In the genomic region with DNA sequence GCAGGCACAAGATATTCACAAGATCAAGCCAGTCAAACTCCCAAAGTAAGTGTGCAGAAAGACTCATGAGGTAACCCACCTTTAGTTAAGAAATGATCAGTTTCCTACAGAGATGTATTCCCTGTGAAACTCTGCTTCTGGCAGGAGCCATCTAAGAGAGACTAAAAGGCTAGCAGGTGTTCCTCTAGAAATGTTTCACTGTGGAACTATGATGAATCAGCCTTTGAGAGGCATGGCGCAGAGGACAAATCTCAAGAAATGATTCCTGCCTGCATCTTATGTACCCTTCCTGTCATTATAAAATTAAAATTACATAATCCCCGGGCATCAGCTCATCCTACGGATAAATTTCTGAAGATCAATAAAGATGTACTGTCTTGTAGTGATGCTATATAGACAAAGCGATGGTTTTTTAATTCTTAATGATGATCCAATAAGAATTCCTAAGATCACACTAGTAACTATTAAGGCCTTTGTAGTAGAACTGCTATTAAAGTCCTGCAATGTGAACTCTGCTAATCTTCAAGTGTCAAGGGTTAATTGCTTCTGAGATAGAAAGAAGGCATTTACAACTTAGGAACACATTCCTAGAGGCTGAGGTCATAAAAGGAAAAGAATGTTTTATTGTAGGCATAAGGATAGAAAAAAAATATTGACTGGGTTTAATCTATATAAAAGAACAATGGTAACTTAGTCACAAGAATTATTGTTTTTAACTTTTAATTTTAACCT, we compare ENCODE assay signal across 23 mouse cellular contexts.
DNase-seq lines count a peak whose midpoint lies in the region; ATAC-seq and TF ChIP-seq lines count a peak whose summit lies in the region.
"Had no signal": no experiment of that assay in that cellular context is flagged by ENCODE, and none has a peak within 500 bp of the region (broad histone marks: within the 10 kb centered on the region; RNA-seq: fewer than 3 reads in every experiment).

No protein-coding gene starts in this region.

- no peak overlapping the region for H3K4me2 ChIP-seq in intestine, embryonic 15.5 days (replicated peaks)
- H3K4me2 ChIP-seq in intestine, postnatal 0 days (replicated peaks; ENCODE audit: low read depth): no peak overlapping the region
- H3K4me2 ChIP-seq in liver, embryonic 12.5 days: no peak overlapping the region
- H3K4me2 ChIP-seq: embryonic facial prominence, embryonic 12.5 days had no signal

- no peak overlapping the region for H3K27ac ChIP-seq in intestine, embryonic 15.5 days
- H3K27ac ChIP-seq in intestine, postnatal 0 days (ENCODE audit: low read depth, low read length): no peak overlapping the region
- no peak overlapping the region for H3K27ac ChIP-seq in liver, embryonic 12.5 days
- H3K27ac ChIP-seq: embryonic facial prominence, embryonic 12.5 days had no signal

- H3K9me3 ChIP-seq in intestine, embryonic 15.5 days: no peaks in the 10 kb centered on the region
- H3K9me3 ChIP-seq in intestine, postnatal 0 days (ENCODE audit: control insufficient read depth): no peaks in the 10 kb centered on the region
- H3K9me3 ChIP-seq in liver, embryonic 12.5 days (replicated peaks): no peaks in the 10 kb centered on the region
- H3K9me3 ChIP-seq: embryonic facial prominence, embryonic 12.5 days; G1E had no signal

- H3K4me1 ChIP-seq in intestine, embryonic 15.5 days (replicated peaks): no peaks in the 10 kb centered on the region
- no peaks in the 10 kb centered on the region for H3K4me1 ChIP-seq in intestine, postnatal 0 days (replicated peaks; ENCODE audit: control insufficient read depth, insufficient read depth, low read length)
- no peaks in the 10 kb centered on the region for H3K4me1 ChIP-seq in liver, embryonic 12.5 days
- H3K4me1 ChIP-seq: embryonic facial prominence, embryonic 12.5 days had no signal

- DNase-seq in embryo, embryonic 10 days (ENCODE audit: low spot score): peak; percentile 8
- no peak for DNase-seq in embryo, embryonic 10.5 days (ENCODE audit: low spot score)
- DNase-seq in MN1 (ENCODE audit: low spot score): peak; percentile 4
- no peak for DNase-seq in adrenal gland, postnatal 25 days
- no peak for DNase-seq in frontal cortex, postnatal 14 days (ENCODE audit: low spot score in 2 of 2)
- DNase-seq: adrenal gland, adult 2 months; adrenal gland, postnatal 10 days; adrenal gland, postnatal 36 days; B cell, adult 2 months; cerebellum, adult 11-12 months; cerebellum, adult 2 months; cerebellum, adult 9-10 months; cerebellum, postnatal 10 days; cerebellum, postnatal 25 days had no signal

- no peak overlapping the region for H3K9ac ChIP-seq in intestine, embryonic 15.5 days
- no peak overlapping the region for H3K9ac ChIP-seq in intestine, postnatal 0 days (ENCODE audit: low read depth, low read length)
- H3K9ac ChIP-seq in liver, embryonic 12.5 days: no peak overlapping the region
- H3K9ac ChIP-seq: embryonic facial prominence, embryonic 12.5 days had no signal

- 55% methylated on average over 4 of the region's 4 CpGs for WGBS in intestine, embryonic 15.5 days
- WGBS in intestine, postnatal 0 days: 37% methylated on average over 4 of the region's 4 CpGs
- WGBS in liver, embryonic 12.5 days (ENCODE audit: insufficient replicate concordance): 76% methylated on average over 4 of the region's 4 CpGs

- H3K36me3 ChIP-seq in intestine, embryonic 15.5 days: no peaks in the 10 kb centered on the region
- no peaks in the 10 kb centered on the region for H3K36me3 ChIP-seq in intestine, postnatal 0 days (ENCODE audit: control insufficient read depth, insufficient read depth)
- H3K36me3 ChIP-seq in liver, embryonic 12.5 days: no peaks in the 10 kb centered on the region
- H3K36me3 ChIP-seq: embryonic facial prominence, embryonic 12.5 days; G1E had no signal

- no peaks in the 10 kb centered on the region for H3K27me3 ChIP-seq in intestine, embryonic 15.5 days (replicated peaks)
- no peaks in the 10 kb centered on the region for H3K27me3 ChIP-seq in intestine, postnatal 0 days (replicated peaks; ENCODE audit: control insufficient read depth, insufficient read depth, low read length)
- H3K27me3 ChIP-seq in liver, embryonic 12.5 days (replicated peaks): no peaks in the 10 kb centered on the region
- H3K27me3 ChIP-seq: CH12.LX; embryonic facial prominence, embryonic 12.5 days had no signal

- no peak for TF ChIP-seq CTCF in intestine, postnatal 0 days (IDR thresholded peaks at IDR 0.05; ENCODE audit: low read depth)

- no peak overlapping the region for H3K4me3 ChIP-seq in intestine, embryonic 15.5 days (replicated peaks)
- no peak overlapping the region for H3K4me3 ChIP-seq in intestine, postnatal 0 days (ENCODE audit: low read depth, low read length)
- no peak overlapping the region for H3K4me3 ChIP-seq in liver, embryonic 12.5 days
- H3K4me3 ChIP-seq: embryonic facial prominence, embryonic 12.5 days had no signal

- peak; percentile 97 for ATAC-seq in intestine, embryonic 15.5 days
- peak; percentile 93 for ATAC-seq in intestine, postnatal 0 days
- ATAC-seq in liver, embryonic 12.5 days: no peak
- ATAC-seq: CD4-positive, CD25-positive, alpha-beta regulatory T cell, adult 4 months; forebrain, embryonic 14.5 days; forebrain, embryonic 16.5 days had no signal

Comparison
In these comparisons a context has a peak if more than half of its experiments do, and no peak if none do; other contexts are left out.
1. DNase-seq: peak in embryo, embryonic 10 days (single experiment) and MN1 (single experiment); none in embryo, embryonic 10.5 days (single experiment), adrenal gland, postnatal 25 days (single experiment) and frontal cortex, postnatal 14 days (0 of 2).